In genomic region chr2:65331321-65331720, GRCm38 (mm10) we compare ENCODE assay signal across 10 mouse cellular contexts. TPM values are rescaled to one million over a fixed set of nuclear protein-coding genes. Genes with fewer than 3 reads are reported as not detected.
DNase-seq lines count a peak whose midpoint lies in the region; ATAC-seq and TF ChIP-seq lines count a peak whose summit lies in the region.
"Had no signal": no experiment of that assay in that cellular context is flagged by ENCODE, and none has a peak within 500 bp of the region (broad histone marks: within the 10 kb centered on the region; RNA-seq: fewer than 3 reads in every experiment).

No protein-coding gene starts in this region.

- in situ Hi-C loops in ES-E14 (cut with MboI; ENCODE audit: low sequenced_read_pairs in 2 of 2, unreplicated experiment in 2 of 2), result loop anchor here (10.0 to 25.0 kb wide), 2 partner anchors 187 to 194 kb away; no protein-coding TSS in a partner anchor

- no peak overlapping the region for H3K4me3 ChIP-seq in midbrain, embryonic 10.5 days
- H3K4me3 ChIP-seq in midbrain, embryonic 15.5 days, result no peak overlapping the region
- no peak overlapping the region for H3K4me3 ChIP-seq in ES-E14 (ENCODE audit: insufficient read depth in 1 of 2, low read depth in 1 of 2, low read length in 2 of 2, poor library complexity in 1 of 2, severe bottlenecking in 1 of 2)
- H3K4me3 ChIP-seq: embryonic facial prominence, embryonic 15.5 days; limb, embryonic 12.5 days had no signal

- no peaks in the 10 kb centered on the region for H3K27me3 ChIP-seq in midbrain, embryonic 10.5 days (ENCODE audit: low read depth, poor library complexity, severe bottlenecking)
- no peaks in the 10 kb centered on the region for H3K27me3 ChIP-seq in midbrain, embryonic 15.5 days (replicated peaks)
- H3K27me3 ChIP-seq: embryonic facial prominence, embryonic 15.5 days; limb, embryonic 12.5 days had no signal

- peak; percentile 24 for DNase-seq in midbrain, embryonic 10.5 days (ENCODE audit: low spot score)
- peak; percentile 66 for DNase-seq in ES-E14 (ENCODE audit: low read depth, low spot score)
- peak; percentile 23 for DNase-seq in adrenal gland, postnatal 25 days
- DNase-seq in gastrocnemius, postnatal 14 days, result peak; percentile 30
- peak; percentile 58 to 66 for DNase-seq in kidney, postnatal 4 days
- DNase-seq in spleen, adult 12 weeks (ENCODE audit: low spot score), result peak; percentile 9

- H3K27ac ChIP-seq in midbrain, embryonic 10.5 days (replicated peaks), result no peak overlapping the region
- no peak overlapping the region for H3K27ac ChIP-seq in midbrain, embryonic 15.5 days
- H3K27ac ChIP-seq in ES-E14 (ENCODE audit: insufficient read depth, low read depth, low read length, poor library complexity, severe bottlenecking), result no peak overlapping the region
- H3K27ac ChIP-seq: embryonic facial prominence, embryonic 15.5 days; limb, embryonic 12.5 days had no signal

- 77% methylated on average over 2 of the region's 2 CpGs for WGBS in midbrain, embryonic 10.5 days
- WGBS in midbrain, embryonic 15.5 days, result 68% methylated on average over 2 of the region's 2 CpGs

- H3K36me3 ChIP-seq in midbrain, embryonic 10.5 days, result no peaks in the 10 kb centered on the region
- H3K36me3 ChIP-seq in midbrain, embryonic 15.5 days (replicated peaks), result no peaks in the 10 kb centered on the region
- no peaks in the 10 kb centered on the region for H3K36me3 ChIP-seq in ES-E14 (ENCODE audit: control insufficient read depth, insufficient read depth, low read length, poor library complexity, severe bottlenecking)
- H3K36me3 ChIP-seq: embryonic facial prominence, embryonic 15.5 days; limb, embryonic 12.5 days had no signal

- ATAC-seq in midbrain, embryonic 15.5 days (replicated peaks), result no peak
- ATAC-seq in erythroid progenitor cell, adult 5-6 weeks (replicated peaks; ENCODE audit: low FRiP score, poor library complexity, severe bottlenecking), result no peak

- no peaks in the 10 kb centered on the region for H3K9me3 ChIP-seq in midbrain, embryonic 10.5 days (replicated peaks)
- no peaks in the 10 kb centered on the region for H3K9me3 ChIP-seq in midbrain, embryonic 15.5 days
- no peaks in the 10 kb centered on the region for H3K9me3 ChIP-seq in ES-E14 (ENCODE audit: control insufficient read depth, insufficient read depth, low read depth, low read length)
- H3K9me3 ChIP-seq: embryonic facial prominence, embryonic 15.5 days; limb, embryonic 12.5 days had no signal

- intact Hi-C loops in gastrocnemius, postnatal 14 days (cut with DNase I; ENCODE audit: low total_unique reads), result loop anchor here (5.0 to 10.0 kb wide), 2 partner anchors 184 to 307 kb away; partner anchors contain the start of gene Grb14

- H3K4me1 ChIP-seq in midbrain, embryonic 10.5 days, result no peaks in the 10 kb centered on the region
- no peaks in the 10 kb centered on the region for H3K4me1 ChIP-seq in midbrain, embryonic 15.5 days
- H3K4me1 ChIP-seq in ES-E14 (ENCODE audit: control insufficient read depth in 2 of 2, insufficient read depth in 2 of 2, low read length in 2 of 2, poor library complexity in 1 of 2), result no peaks in the 10 kb centered on the region
- H3K4me1 ChIP-seq: embryonic facial prominence, embryonic 15.5 days; limb, embryonic 12.5 days had no signal

- no peak overlapping the region for H3K4me2 ChIP-seq in midbrain, embryonic 15.5 days
- H3K4me2 ChIP-seq: embryonic facial prominence, embryonic 15.5 days; limb, embryonic 12.5 days had no signal

- H3K9ac ChIP-seq in midbrain, embryonic 15.5 days, result no peak overlapping the region
- no peak overlapping the region for H3K9ac ChIP-seq in ES-E14 (ENCODE audit: insufficient read depth, low read depth, low read length, poor library complexity, severe bottlenecking)
- H3K9ac ChIP-seq: embryonic facial prominence, embryonic 15.5 days; limb, embryonic 12.5 days had no signal

TF ChIP-seq in ES-E14, 5 proteins besides CTCF, POLR2A, EP300 and RAD21:
- no peak for TF ChIP-seq ZNF384 (IDR thresholded peaks at IDR 0.05; ENCODE audit: low read depth, low read length)
- peak; percentile 43; the same call in 1 of the 2 replicates for TF ChIP-seq ZC3H11A (IDR thresholded peaks at IDR 0.05; ENCODE audit: borderline replicate concordance, low read depth, low read length)

RNA-seq across cellular contexts. Expression of gene Slc38a11, which starts 32.5 kb away (rescaled TPM):
- 0.28 and 0.48 TPM in 2 replicates for polyA plus RNA-seq in midbrain, embryonic 10.5 days (2016; fragmentation: Nextera tagmentation; extraction: Ambion mirVana)
- 0.93 and 1.0 TPM in 2 replicates for polyA plus RNA-seq in midbrain, embryonic 15.5 days (2015; fragmentation: Nextera tagmentation; extraction: Ambion mirVana)
- 0.13 and 0.26 TPM in 2 replicates for total RNA-seq in ES-E14 (2012; rRNA removed)
- total RNA-seq in adrenal gland, postnatal 25 days (2021), result 16.8 and 23.1 TPM in 2 replicates
- 1 to 10 TPM in 1 of 2 experiments, under 1 TPM in 1; 0.97 to 1.2 TPM for total RNA-seq in gastrocnemius, postnatal 14 days (2021)
- total RNA-seq in erythroid progenitor cell, adult 5-6 weeks (2015; ENCODE audit: low replicate concordance), result not detected in 2 replicates
- total RNA-seq in erythroid progenitor cell, adult 5-6 weeks (2017; ENCODE audit: low replicate concordance), result not detected in 2 replicates

Comparison
In these comparisons a context has a peak if more than half of its experiments do, and no peak if none do; other contexts are left out.
1. DNase-seq: peak in every context shown above with its lines; median percentile 66 in ES-E14; 62 in kidney, postnatal 4 days; 30 in gastrocnemius, postnatal 14 days; 24 in midbrain, embryonic 10.5 days; 23 in adrenal gland, postnatal 25 days; 9 in spleen, adult 12 weeks.